Mouse (Mus musculus) kidney, postnatal 14 days (tissue): ENCODE data around the gene Gm10401.

Experiments used
- DNase-seq: peaks from one replicate; pipeline ENCODE4 v3.0.0; 2022; ENCODE audit warnings: mixed read lengths

Gene Gm10401

GRCm38 (mm10) chr5:115098195-115098594 is at the start of gene Gm10401:
TSS of gene Gm10401 (minus strand) at chr5:115098295.
- DNase-seq = no peak

GRCm38 (mm10) chr5:115147388-115147787 is 49.3 kb upstream of the Gm10401 start:
- peak; percentile 54 for DNase-seq

- DNase-seq = no peak
These were observed 48.6 kb upstream of the Gm10401 start for GRCm38 (mm10) chr5:115146747-115147130.

DNA sequence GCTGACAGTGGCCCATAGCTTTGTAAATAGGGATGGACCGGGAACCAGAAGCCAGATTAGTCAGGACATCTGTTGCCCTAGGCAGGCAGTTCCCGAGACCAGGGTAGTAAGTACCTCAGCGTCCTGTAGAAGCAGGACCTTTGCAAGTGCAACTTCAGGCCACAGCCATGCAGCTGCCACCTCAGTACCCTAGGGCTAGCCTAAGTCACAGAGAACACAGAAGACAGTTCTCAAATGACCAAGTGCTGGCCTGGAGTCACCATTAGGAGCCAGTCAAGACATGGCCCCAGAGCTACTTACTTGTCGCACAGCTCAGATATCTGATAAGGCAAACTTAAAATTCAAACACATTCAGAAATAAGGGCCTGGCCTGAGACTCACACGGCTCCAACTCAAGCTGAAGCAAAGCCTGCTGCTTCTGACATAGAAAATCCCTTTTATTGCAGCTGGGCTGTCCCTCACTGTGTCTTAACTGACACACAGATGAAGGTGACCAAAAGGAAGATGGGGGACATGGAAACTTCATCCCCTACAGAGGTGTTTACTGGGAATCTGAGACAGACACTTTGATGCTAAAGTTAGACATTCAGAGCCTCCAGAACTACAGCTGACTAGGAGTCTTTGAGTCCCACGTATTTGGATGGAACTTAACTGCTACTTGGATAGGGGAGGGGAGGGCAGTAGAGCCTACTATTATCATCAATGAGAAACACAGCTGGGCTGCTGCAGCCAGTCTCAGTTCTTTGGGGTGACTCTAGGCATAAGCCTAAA is 48.1 kb upstream of the Gm10401 start:
- no peak for DNase-seq

GRCm38 (mm10) chr5:115145253-115145968 is 47.3 kb upstream of the Gm10401 start:
- no peak for DNase-seq

- no peak for DNase-seq
These were observed 46.4 kb upstream of the Gm10401 start for GRCm38 (mm10) chr5:115144471-115144870.

- no peak for DNase-seq
These were observed 45.5 kb upstream of the Gm10401 start for GRCm38 (mm10) chr5:115143552-115143951.

DNA sequence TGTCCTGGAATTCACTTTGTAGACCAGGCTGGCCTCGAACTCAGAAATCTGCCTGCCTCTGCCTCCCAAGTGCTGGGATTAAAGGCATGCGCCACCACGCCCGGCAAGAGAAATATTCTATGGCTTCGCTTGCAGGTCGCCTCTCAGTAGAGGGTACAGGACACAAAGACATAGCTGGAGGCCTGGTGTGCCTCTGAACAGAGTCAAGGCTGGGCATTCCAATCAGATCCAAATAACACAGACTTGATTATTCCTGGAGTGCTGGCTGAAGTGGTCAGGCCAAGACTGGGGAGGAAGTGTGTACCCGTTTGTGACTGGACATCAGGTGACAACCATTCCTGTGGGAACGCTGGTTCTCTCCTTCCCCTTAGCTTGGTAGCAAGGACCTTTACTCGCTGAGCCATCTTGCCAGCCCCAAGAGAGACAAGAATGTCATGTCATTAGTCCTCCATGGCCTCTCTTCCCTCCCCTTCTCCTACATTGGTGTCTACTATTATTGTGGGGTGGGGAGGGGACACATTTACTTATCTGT is 44.1 kb upstream of the Gm10401 start:
- no peak for DNase-seq

DNA sequence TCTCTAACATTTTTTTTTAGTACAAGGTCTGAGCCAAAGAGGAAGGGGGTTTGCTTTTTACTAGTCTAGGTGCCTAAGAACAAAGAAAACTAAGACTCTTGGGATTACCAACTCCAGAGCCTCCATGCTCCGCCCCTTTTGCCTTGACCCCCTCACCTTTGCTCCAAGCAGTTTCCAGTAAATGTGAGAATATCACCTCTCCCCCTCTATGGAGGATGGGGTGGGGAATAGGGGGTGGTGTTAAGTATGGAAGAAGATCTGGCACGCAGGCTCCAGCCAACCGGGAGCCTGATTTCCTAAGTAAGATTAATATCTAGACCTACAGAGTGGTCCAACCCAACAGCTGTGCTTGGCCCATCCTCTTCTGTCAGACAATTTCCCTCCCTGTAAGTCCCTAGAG is 42.6 kb upstream of the Gm10401 start:
- DNase-seq = no peak

DNA sequence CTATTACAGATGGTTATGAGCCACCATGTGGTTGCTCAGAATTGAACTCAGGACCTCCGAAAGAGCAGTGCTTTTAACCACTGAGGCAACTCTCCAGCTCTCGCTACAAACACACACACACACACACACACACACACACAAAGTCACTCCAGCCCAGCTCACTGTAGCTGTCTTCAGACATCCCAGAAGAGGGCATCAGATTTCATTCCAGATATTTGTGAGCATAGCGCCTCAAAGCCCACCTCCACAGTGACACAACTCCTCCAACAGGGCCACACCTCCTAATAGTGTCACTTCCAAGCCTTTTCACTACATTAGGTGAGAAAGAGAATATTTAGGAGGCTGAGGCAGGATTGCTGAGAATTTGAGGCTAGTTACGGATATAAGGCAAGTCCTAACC is 41.0 kb upstream of the Gm10401 start:
- DNase-seq = no peak

- DNase-seq = peak; percentile 94
These were observed 36.4 kb upstream of the Gm10401 start, which contains the start of gene Unc119b for GRCm38 (mm10) chr5:115134234-115135165. TSS of gene Unc119b (minus strand) at chr5:115134975.

- no peak for DNase-seq
These were observed 35.4 kb upstream of the Gm10401 start for GRCm38 (mm10) chr5:115133358-115134066.

GRCm38 (mm10) chr5:115132465-115132864 is 34.4 kb upstream of the Gm10401 start:
- DNase-seq = no peak

- DNase-seq = no peak
These were observed 31.2 kb upstream of the Gm10401 start for GRCm38 (mm10) chr5:115129328-115129727.

GRCm38 (mm10) chr5:115127421-115128179 is 29.5 kb upstream of the Gm10401 start:
- peak; percentile 74 for DNase-seq

DNA sequence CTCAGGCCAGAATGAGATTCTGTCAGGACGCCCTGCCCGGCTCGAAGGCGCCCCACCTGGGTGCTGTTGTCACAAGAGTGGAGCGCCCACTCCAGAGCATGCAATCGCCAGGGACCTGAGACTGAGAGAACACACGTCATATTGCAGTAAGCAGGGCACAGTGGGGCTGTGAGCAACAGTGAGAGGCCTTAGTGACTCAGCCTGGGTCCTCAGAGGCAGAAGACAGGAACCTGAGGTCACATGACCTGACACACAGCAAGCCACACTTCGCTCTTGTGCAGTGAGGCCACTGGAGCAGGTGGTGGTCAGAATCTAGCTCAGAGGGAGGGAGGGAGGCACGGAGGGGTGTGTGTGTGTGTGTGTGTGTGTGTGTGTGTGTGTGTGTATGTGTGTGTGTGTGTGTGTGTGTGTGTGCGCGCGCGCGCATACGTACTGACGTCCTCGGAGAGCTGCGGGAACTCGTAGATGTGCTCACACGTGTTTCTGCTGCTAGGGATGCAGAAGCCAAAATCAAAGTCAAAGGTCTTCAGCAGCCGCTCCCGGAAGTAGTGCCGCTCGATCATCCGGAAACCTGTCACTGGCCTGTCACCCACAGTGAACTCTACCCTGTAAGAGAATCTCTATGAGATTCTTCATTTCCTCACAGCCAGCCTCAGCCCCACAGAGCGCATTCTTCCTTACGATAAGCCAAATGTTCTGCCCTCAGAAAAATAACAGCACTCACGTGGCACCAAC is 28.6 kb upstream of the Gm10401 start:
- no peak for DNase-seq

- DNase-seq = peak; percentile 90
These were observed 27.2 kb upstream of the Gm10401 start for GRCm38 (mm10) chr5:115125211-115125871.

DNA sequence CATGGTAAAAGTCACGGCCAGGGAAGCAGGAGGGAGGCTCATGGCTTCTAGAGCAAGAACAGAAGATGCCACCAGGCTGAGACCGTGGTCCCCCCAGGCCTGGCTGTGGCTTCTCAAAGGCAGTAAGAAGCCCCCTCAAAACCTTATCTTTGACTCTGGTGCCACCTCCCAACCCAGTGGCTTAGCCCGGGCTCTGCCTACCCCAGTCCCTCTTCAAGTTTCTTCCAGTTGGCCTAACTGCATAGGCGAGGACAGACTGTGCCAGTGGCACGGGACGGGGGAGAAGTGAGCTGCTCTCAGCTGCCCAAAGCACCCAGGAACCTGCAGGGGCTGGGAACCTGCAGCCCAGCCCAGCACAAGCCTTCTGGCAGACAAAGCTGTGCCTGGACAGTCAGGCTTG is 26.6 kb upstream of the Gm10401 start:
- DNase-seq = no peak

DNA sequence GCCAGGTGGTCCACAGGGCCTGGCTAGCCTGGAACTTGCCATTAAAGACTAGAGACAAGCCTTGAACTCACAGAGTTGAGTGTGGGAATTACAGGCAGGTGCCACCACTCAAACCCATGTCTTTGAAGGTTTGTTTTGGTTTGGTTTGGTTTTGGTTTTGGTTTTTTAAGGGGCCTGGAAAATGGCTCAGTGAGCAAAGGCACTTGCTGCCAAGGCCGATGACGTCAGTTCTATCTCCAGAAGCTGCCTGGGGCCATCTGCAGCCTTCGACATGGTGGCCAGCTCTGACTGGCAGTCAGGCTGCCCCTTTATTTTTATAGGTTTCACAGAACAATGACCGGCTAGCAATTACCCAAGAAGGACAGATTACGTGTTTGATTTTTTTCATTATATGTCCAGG is 22.9 kb upstream of the Gm10401 start:
- no peak for DNase-seq

GRCm38 (mm10) chr5:115118961-115119570 is 21.0 kb upstream of the Gm10401 start, which contains the start of gene Acads:
TSS of gene Acads (minus strand) at chr5:115119346.
- peak; percentile 95 for DNase-seq
